Mouse (Mus musculus): ENCODE results near the gene Triobp. TPM values are rescaled to one million over a fixed set of nuclear protein-coding genes. Genes with fewer than 3 reads are reported as not detected.
A peak's percentile ranks its signal among the peaks of the same experiment; 100 is the strongest.

The Triobp gene
- polyA plus RNA-seq, 1 experiment: 47.6 TPM

GRCm38 (mm10) chr15:78915660-78916017 is 31.9 kb upstream of the Triobp start:
- Histone ChIP-seq H3K27me3 (replicated peaks; ENCODE audit: control insufficient read depth, insufficient read depth, low read length) (no peaks in the 10 kb centered on the region), H3K4me1 (ENCODE audit: control insufficient read depth, insufficient read depth, low read length) (no peaks in the 10 kb centered on the region), H3K4me3 (ENCODE audit: insufficient read depth, low read depth, low read length) (no peak overlapping the region), H3K36me3 (ENCODE audit: control insufficient read depth, insufficient read depth, low read length) (no peaks in the 10 kb centered on the region), H3K27ac (ENCODE audit: insufficient read depth, low read depth, low read length) (no peak overlapping the region)
- TF ChIP-seq POLR2A (IDR thresholded peaks at IDR 0.05; ENCODE audit: low read depth, low read length) (no peak), CTCF (conservative IDR thresholded peaks at IDR 0.05; ENCODE audit: insufficient read depth, insufficient read length, low read depth, low read length) (peak; percentile 98)
- DNase-seq: peak; percentile 83
- 14% methylated on average over 8 of the region's 8 CpGs for WGBS

GRCm38 (mm10) chr15:78916052-78916826 is 31.3 kb upstream of the Triobp start:
- no peaks in the 10 kb centered on the region for H3K27me3 ChIP-seq (replicated peaks; ENCODE audit: control insufficient read depth, insufficient read depth, low read length)
- H3K4me1 ChIP-seq (ENCODE audit: control insufficient read depth, insufficient read depth, low read length): no peaks in the 10 kb centered on the region
- WGBS: 74% methylated on average over 12 of the region's 12 CpGs
- TF ChIP-seq CTCF (conservative IDR thresholded peaks at IDR 0.05; ENCODE audit: insufficient read depth, insufficient read length, low read depth, low read length): no peak
- no peak for TF ChIP-seq POLR2A (IDR thresholded peaks at IDR 0.05; ENCODE audit: low read depth, low read length)
- DNase-seq: no peak
- H3K4me3 ChIP-seq (ENCODE audit: insufficient read depth, low read depth, low read length): no peak overlapping the region
- H3K27ac ChIP-seq (ENCODE audit: insufficient read depth, low read depth, low read length): no peak overlapping the region
- no peaks in the 10 kb centered on the region for H3K36me3 ChIP-seq (ENCODE audit: control insufficient read depth, insufficient read depth, low read length)

- no peak overlapping the region for H3K27ac ChIP-seq (ENCODE audit: insufficient read depth, low read depth, low read length)
- WGBS: 93% methylated on average over 23 of the region's 23 CpGs
Observed at GRCm38 (mm10) chr15:78918126-78918525, 29.4 kb upstream of the Triobp start.

GRCm38 (mm10) chr15:78919914-78920313 is 27.6 kb upstream of the Triobp start:
- WGBS: 87% methylated on average over 12 of the region's 12 CpGs
- Histone ChIP-seq H3K27me3 (replicated peaks; ENCODE audit: control insufficient read depth, insufficient read depth, low read length) (no peaks in the 10 kb centered on the region), H3K4me1 (ENCODE audit: control insufficient read depth, insufficient read depth, low read length) (no peaks in the 10 kb centered on the region), H3K27ac (ENCODE audit: insufficient read depth, low read depth, low read length) (no peak overlapping the region), H3K36me3 (ENCODE audit: control insufficient read depth, insufficient read depth, low read length) (no peaks in the 10 kb centered on the region), H3K4me3 (ENCODE audit: insufficient read depth, low read depth, low read length) (no peak overlapping the region)
- DNase-seq: no peak
- TF ChIP-seq CTCF (conservative IDR thresholded peaks at IDR 0.05; ENCODE audit: insufficient read depth, insufficient read length, low read depth, low read length) (no peak), POLR2A (IDR thresholded peaks at IDR 0.05; ENCODE audit: low read depth, low read length) (no peak)

More at GRCm38 (mm10) chr15:78918126-78918525, 29.4 kb upstream of the Triobp start:
- Histone ChIP-seq H3K36me3 (ENCODE audit: control insufficient read depth, insufficient read depth, low read length) (no peaks in the 10 kb centered on the region), H3K4me1 (ENCODE audit: control insufficient read depth, insufficient read depth, low read length) (no peaks in the 10 kb centered on the region), H3K27me3 (replicated peaks; ENCODE audit: control insufficient read depth, insufficient read depth, low read length) (no peaks in the 10 kb centered on the region), H3K4me3 (ENCODE audit: insufficient read depth, low read depth, low read length) (no peak overlapping the region)
- TF ChIP-seq CTCF (conservative IDR thresholded peaks at IDR 0.05; ENCODE audit: insufficient read depth, insufficient read length, low read depth, low read length): no peak
- no peak for DNase-seq

- Histone ChIP-seq H3K27ac (ENCODE audit: insufficient read depth, low read depth, low read length) (no peak overlapping the region), H3K4me1 (ENCODE audit: control insufficient read depth, insufficient read depth, low read length) (peaks cover 18% of the 10 kb centered on the region), H3K4me3 (ENCODE audit: insufficient read depth, low read depth, low read length) (no peak overlapping the region), H3K27me3 (replicated peaks; ENCODE audit: control insufficient read depth, insufficient read depth, low read length) (no peaks in the 10 kb centered on the region), H3K36me3 (ENCODE audit: control insufficient read depth, insufficient read depth, low read length) (no peaks in the 10 kb centered on the region)
- no peak for DNase-seq
- TF ChIP-seq POLR2A (IDR thresholded peaks at IDR 0.05; ENCODE audit: low read depth, low read length) (no peak), CTCF (conservative IDR thresholded peaks at IDR 0.05; ENCODE audit: insufficient read depth, insufficient read length, low read depth, low read length) (no peak)
- WGBS: 95% methylated on average over 7 of the region's 7 CpGs
Observed at GRCm38 (mm10) chr15:78922700-78923099, 24.8 kb upstream of the Triobp start.

GRCm38 (mm10) chr15:78923585-78923984 is 23.9 kb upstream of the Triobp start:
- H3K4me3 ChIP-seq (ENCODE audit: insufficient read depth, low read depth, low read length): no peak overlapping the region
- DNase-seq: no peak
- H3K27me3 ChIP-seq (replicated peaks; ENCODE audit: control insufficient read depth, insufficient read depth, low read length): no peaks in the 10 kb centered on the region
- H3K4me1 ChIP-seq (ENCODE audit: control insufficient read depth, insufficient read depth, low read length): peaks cover 21% of the 10 kb centered on the region
- TF ChIP-seq POLR2A (IDR thresholded peaks at IDR 0.05; ENCODE audit: low read depth, low read length) (no peak), CTCF (conservative IDR thresholded peaks at IDR 0.05; ENCODE audit: insufficient read depth, insufficient read length, low read depth, low read length) (no peak)
- 81% methylated on average over 6 of the region's 6 CpGs for WGBS
- H3K27ac ChIP-seq (ENCODE audit: insufficient read depth, low read depth, low read length): no peak overlapping the region
- H3K36me3 ChIP-seq (ENCODE audit: control insufficient read depth, insufficient read depth, low read length): no peaks in the 10 kb centered on the region

GRCm38 (mm10) chr15:78925129-78925528 is 22.4 kb upstream of the Triobp start:
- no peak overlapping the region for H3K4me3 ChIP-seq (ENCODE audit: insufficient read depth, low read depth, low read length)
- peaks cover 21% of the 10 kb centered on the region for H3K4me1 ChIP-seq (ENCODE audit: control insufficient read depth, insufficient read depth, low read length)
- no peak for TF ChIP-seq POLR2A (IDR thresholded peaks at IDR 0.05; ENCODE audit: low read depth, low read length)
- no peak for TF ChIP-seq CTCF (conservative IDR thresholded peaks at IDR 0.05; ENCODE audit: insufficient read depth, insufficient read length, low read depth, low read length)
- WGBS: 41% methylated on average over 8 of the region's 8 CpGs
- H3K36me3 ChIP-seq (ENCODE audit: control insufficient read depth, insufficient read depth, low read length): no peaks in the 10 kb centered on the region
- 0 out of 2 replicates have a peak overlapping the region, but pooled peaks have one; percentile 1 for H3K27ac ChIP-seq (ENCODE audit: insufficient read depth, low read depth, low read length)
- DNase-seq: peak; percentile 69
- H3K27me3 ChIP-seq (replicated peaks; ENCODE audit: control insufficient read depth, insufficient read depth, low read length): no peaks in the 10 kb centered on the region

All from kidney, adult 2 months (tissue).